Mouse (Mus musculus) embryonic facial prominence, embryonic 12.5 days (tissue): ENCODE results near the gene Gpr19. TPM values are rescaled to one million over a fixed set of nuclear protein-coding genes. Genes with fewer than 3 reads are reported as not detected.

Experiments
- ATAC-seq: fragments of 200-750 bp; cut with Nextera tagmentation; 2 replicates; pipeline ENCODE4 v1.8.0; 2017; ENCODE audit not compliant: insufficient number of reproducible peaks, insufficient read depth, low FRiP score, low TSS enrichment
- H3K27ac ChIP-seq: fragments of 300-500 bp; sonication (generic); 2 replicates; pipeline ENCODE4 v1.5.1; 2016; ENCODE audit warnings: mild to moderate bottlenecking
- H3K27me3 ChIP-seq: fragments of 300-500 bp; sonication (generic); 2 replicates; pipeline ENCODE4 v1.6.1; 2016; ENCODE audit warnings: mild to moderate bottlenecking, moderate library complexity
- H3K36me3 ChIP-seq: fragments of 300-500 bp; sonication (generic); 2 replicates; pipeline ENCODE4 v1.6.1; 2016; ENCODE audit warnings: mild to moderate bottlenecking
- H3K4me1 ChIP-seq: fragments of 300-500 bp; sonication (generic); 2 replicates; pipeline ENCODE4 v1.6.1; 2016
- H3K4me2 ChIP-seq: fragments of 300-500 bp; sonication (generic); replicated peaks from 2 replicates; pipeline ENCODE4 v1.6.1; 2016; ENCODE audit warnings: mild to moderate bottlenecking, moderate library complexity
- H3K4me3 ChIP-seq: fragments of 300-500 bp; sonication (generic); 2 replicates; pipeline ENCODE4 v1.5.1; 2016; ENCODE audit warnings: mild to moderate bottlenecking
- H3K9ac ChIP-seq: fragments of 300-500 bp; sonication (generic); 2 replicates; pipeline ENCODE4 v1.6.1; 2016; ENCODE audit warnings: mild to moderate bottlenecking, moderate library complexity
- H3K9me3 ChIP-seq: fragments of 300-500 bp; sonication (generic); 2 replicates; pipeline ENCODE4 v1.6.1; 2016; ENCODE audit warnings: mild to moderate bottlenecking, moderate library complexity
- WGBS: fragments of 180-500 bp; shearing (Covaris S2); methylation state at CpG from one replicate; pipeline ENCODE4 v1.1.7; 2016; 5-methylcytosine and 5-hydroxymethylcytosine counted together
- polyA plus RNA-seq: library from polyadenylated mRNA; unstranded; fragments of >200 nt; fragmentation: Nextera tagmentation; extraction: Ambion mirVana; gene quantifications from 2 replicates; pipeline ENCODE4 v1.2.1, GENCODE M21; 2016

Gpr19 gene
- 10.1 and 14.6 TPM in 2 replicates for polyA plus RNA-seq

- peak within 1 kb of the TSS; percentile 83 for H3K9ac ChIP-seq
- peaks cover 2% of the 10 kb centered on the region; the same call in 1 of the 2 replicates for H3K4me1 ChIP-seq
- peak; percentile 87 for ATAC-seq
- H3K4me3 ChIP-seq: peak within 1 kb of the TSS; percentile 60
- H3K27me3 ChIP-seq: no peaks in the 10 kb centered on the region
- H3K36me3 ChIP-seq: no peaks in the 10 kb centered on the region
- peak within 1 kb of the TSS; percentile 100 for H3K27ac ChIP-seq
- no peaks in the 10 kb centered on the region for H3K9me3 ChIP-seq
- under 1% methylated on average over 51 of the region's 51 CpGs for WGBS
- peak within 1 kb of the TSS; percentile 72 for H3K4me2 ChIP-seq
These were observed at the start of gene Gpr19 for GRCm38 (mm10) chr6:134898095-134898965. TSS of gene Gpr19 (minus strand) at chr6:134898578.

DNA sequence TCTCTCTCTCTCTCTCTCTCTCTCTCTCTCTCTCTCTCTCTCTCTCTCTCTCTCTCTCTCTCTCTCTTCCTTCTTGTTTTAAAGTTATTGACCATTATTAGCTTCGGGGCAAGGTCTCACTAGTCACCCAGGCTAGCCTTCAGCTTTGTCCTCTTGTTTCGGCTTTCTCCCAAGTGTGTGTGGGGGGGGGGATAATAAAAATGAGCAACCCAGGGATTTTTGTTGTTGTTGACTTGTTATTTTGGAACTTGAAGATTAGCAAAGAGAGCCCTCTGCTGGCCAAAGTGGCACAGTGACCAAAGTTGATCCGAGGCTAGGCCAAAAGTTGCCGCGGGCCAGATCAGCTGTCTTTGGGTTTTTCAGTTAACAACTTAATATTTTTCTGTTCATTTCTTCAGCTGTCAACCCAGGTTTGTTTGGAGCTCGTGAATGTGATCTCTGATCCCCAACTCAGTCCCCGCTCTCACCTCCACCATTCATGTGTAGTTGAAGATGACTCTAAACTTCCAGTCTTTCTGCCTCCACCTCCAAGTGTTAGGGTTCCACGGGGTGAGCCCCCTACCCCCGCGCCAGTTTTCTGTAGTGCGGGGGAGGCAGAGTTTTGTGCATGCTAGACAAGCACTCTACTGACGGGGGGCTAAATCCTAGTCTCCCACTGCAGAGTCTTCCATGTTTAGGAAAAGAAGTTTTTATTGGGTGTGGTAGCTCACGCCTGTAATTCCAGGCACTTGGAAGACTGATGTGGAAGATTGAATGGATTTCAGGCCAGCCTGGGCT is 49.1 kb upstream of the Gpr19 start:
- WGBS: 50% methylated on average over 13 of the region's 13 CpGs
- H3K9ac ChIP-seq: no peak overlapping the region
- ATAC-seq: no peak

DNA sequence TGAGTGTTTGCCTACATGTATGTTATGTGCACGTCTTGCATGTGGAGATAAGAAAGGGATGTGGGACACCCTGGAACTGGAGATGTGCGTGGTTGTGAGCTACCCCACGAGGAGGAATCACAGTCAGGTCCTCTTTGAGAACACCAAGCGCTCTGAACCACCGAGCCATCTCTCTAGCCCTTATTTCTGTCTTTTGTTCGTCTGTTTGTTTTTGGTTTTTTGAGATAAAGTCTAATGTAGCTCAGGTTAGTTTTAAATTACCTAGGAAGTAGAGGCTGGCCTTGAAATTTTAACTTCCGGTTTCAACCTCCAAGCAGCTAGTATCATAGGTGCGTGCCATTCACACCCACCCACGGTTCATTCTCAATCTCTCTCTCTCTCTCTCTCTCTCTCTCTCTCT is 48.5 kb upstream of the Gpr19 start:
- Histone ChIP-seq H3K9ac (no peak overlapping the region), H3K27ac (no peak overlapping the region), H3K36me3 (peaks cover 2% of the 10 kb centered on the region; the same call in 1 of the 2 replicates), H3K4me1 (no peaks in the 10 kb centered on the region), H3K9me3 (no peaks in the 10 kb centered on the region), H3K4me3 (no peak overlapping the region), H3K27me3 (no peaks in the 10 kb centered on the region), H3K4me2 (no peak overlapping the region)
- no peak for ATAC-seq
- WGBS: 87% methylated on average over 9 of the region's 9 CpGs

More for the DNA sequence above, 49.1 kb upstream of the Gpr19 start:
- no peaks in the 10 kb centered on the region for H3K4me1 ChIP-seq
- H3K4me3 ChIP-seq: no peak overlapping the region
- H3K27me3 ChIP-seq: no peaks in the 10 kb centered on the region
- no peak overlapping the region for H3K27ac ChIP-seq
- no peaks in the 10 kb centered on the region for H3K9me3 ChIP-seq
- H3K4me2 ChIP-seq: no peak overlapping the region
- H3K36me3 ChIP-seq: no peaks in the 10 kb centered on the region

GRCm38 (mm10) chr6:134946054-134946453 is 47.7 kb upstream of the Gpr19 start:
- WGBS: 78% methylated on average over 6 of the region's 6 CpGs
- H3K27ac ChIP-seq: no peak overlapping the region
- ATAC-seq: no peak

GRCm38 (mm10) chr6:134943759-134944407 is 45.5 kb upstream of the Gpr19 start:
- Histone ChIP-seq H3K27me3 (no peaks in the 10 kb centered on the region), H3K9ac (no peak overlapping the region), H3K27ac (no peak overlapping the region), H3K4me2 (no peak overlapping the region), H3K36me3 (peaks cover 11% of the 10 kb centered on the region), H3K4me3 (no peak overlapping the region), H3K9me3 (no peaks in the 10 kb centered on the region), H3K4me1 (no peaks in the 10 kb centered on the region)
- WGBS: 61% methylated on average over 13 of the region's 13 CpGs
- no peak for ATAC-seq

More at GRCm38 (mm10) chr6:134946054-134946453, 47.7 kb upstream of the Gpr19 start:
- Histone ChIP-seq H3K4me2 (no peak overlapping the region), H3K36me3 (peaks cover 10% of the 10 kb centered on the region), H3K4me3 (no peak overlapping the region), H3K4me1 (no peaks in the 10 kb centered on the region), H3K9me3 (no peaks in the 10 kb centered on the region), H3K9ac (no peak overlapping the region), H3K27me3 (no peaks in the 10 kb centered on the region)

DNA sequence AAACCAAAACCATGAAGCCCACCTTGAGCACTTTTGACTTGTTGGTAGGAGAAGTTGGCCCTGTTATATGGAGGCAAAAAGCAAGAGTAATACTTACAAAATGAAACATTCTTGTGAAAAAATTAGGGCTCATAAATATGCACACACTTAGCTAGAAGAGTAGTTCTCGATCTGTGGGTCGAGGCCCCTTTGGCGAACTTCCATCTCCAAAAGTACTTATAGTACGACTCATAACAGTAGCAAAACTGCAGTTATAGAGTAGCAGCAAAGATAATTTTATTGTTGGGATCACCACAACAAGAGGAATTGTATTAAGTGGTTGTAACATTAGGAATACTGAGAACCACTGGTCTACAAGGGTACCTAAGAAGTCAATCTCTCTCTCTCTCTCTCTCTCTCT is 41.4 kb upstream of the Gpr19 start:
- no peaks in the 10 kb centered on the region for H3K27me3 ChIP-seq
- H3K4me3 ChIP-seq: no peak overlapping the region
- no peak overlapping the region for H3K27ac ChIP-seq
- WGBS: 91% methylated on average over 4 of the region's 4 CpGs
- no peak for ATAC-seq
- no peak overlapping the region for H3K9ac ChIP-seq
- H3K4me1 ChIP-seq: no peaks in the 10 kb centered on the region
- H3K4me2 ChIP-seq: no peak overlapping the region
- no peaks in the 10 kb centered on the region for H3K9me3 ChIP-seq
- H3K36me3 ChIP-seq: peaks cover 11% of the 10 kb centered on the region

GRCm38 (mm10) chr6:134934305-134934704 is 35.9 kb upstream of the Gpr19 start:
- no peak overlapping the region for H3K4me2 ChIP-seq
- 92% methylated on average over 5 of the region's 5 CpGs for WGBS
- H3K9me3 ChIP-seq: no peaks in the 10 kb centered on the region
- H3K4me3 ChIP-seq: no peak overlapping the region
- no peaks in the 10 kb centered on the region for H3K36me3 ChIP-seq
- no peak overlapping the region for H3K9ac ChIP-seq
- ATAC-seq: no peak
- H3K4me1 ChIP-seq: peaks cover 21% of the 10 kb centered on the region; the same call in 1 of the 2 replicates
- no peak overlapping the region for H3K27ac ChIP-seq
- H3K27me3 ChIP-seq: no peaks in the 10 kb centered on the region

DNA sequence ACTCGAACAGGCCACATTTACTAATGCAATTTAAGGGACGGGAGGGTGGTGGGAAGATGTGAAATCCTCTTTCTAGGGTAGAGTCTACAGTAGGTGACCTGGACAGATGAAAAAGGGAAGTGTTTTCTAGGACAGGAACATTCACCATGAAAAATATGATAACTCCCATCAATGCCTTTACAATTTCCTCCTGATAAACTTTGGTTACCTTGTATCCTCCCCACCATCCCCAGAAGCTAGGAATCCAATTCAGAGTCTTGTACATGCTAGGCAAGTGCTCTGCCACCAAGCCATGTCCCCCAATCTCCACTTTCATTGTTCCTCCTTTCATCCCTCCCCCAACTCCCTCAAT is 34.8 kb upstream of the Gpr19 start:
- H3K9ac ChIP-seq: no peak overlapping the region
- no peaks in the 10 kb centered on the region for H3K27me3 ChIP-seq
- no peak overlapping the region for H3K4me2 ChIP-seq
- no peak overlapping the region for H3K27ac ChIP-seq
- peaks cover 22% of the 10 kb centered on the region; the same call in 1 of the 2 replicates for H3K4me1 ChIP-seq
- H3K9me3 ChIP-seq: no peaks in the 10 kb centered on the region
- ATAC-seq: no peak
- H3K36me3 ChIP-seq: no peaks in the 10 kb centered on the region
- 59% methylated on average over 2 of the region's 2 CpGs for WGBS
- H3K4me3 ChIP-seq: no peak overlapping the region

GRCm38 (mm10) chr6:134932486-134933206 is 34.3 kb upstream of the Gpr19 start:
- H3K36me3 ChIP-seq: no peaks in the 10 kb centered on the region
- H3K4me2 ChIP-seq: no peak overlapping the region
- no peak overlapping the region for H3K27ac ChIP-seq
- H3K9ac ChIP-seq: no peak overlapping the region
- no peak for ATAC-seq
- H3K27me3 ChIP-seq: no peaks in the 10 kb centered on the region
- H3K4me3 ChIP-seq: no peak overlapping the region
- peaks cover 25% of the 10 kb centered on the region; the same call in 1 of the 2 replicates for H3K4me1 ChIP-seq
- H3K9me3 ChIP-seq: no peaks in the 10 kb centered on the region
- 67% methylated on average over 12 of the region's 12 CpGs for WGBS

DNA sequence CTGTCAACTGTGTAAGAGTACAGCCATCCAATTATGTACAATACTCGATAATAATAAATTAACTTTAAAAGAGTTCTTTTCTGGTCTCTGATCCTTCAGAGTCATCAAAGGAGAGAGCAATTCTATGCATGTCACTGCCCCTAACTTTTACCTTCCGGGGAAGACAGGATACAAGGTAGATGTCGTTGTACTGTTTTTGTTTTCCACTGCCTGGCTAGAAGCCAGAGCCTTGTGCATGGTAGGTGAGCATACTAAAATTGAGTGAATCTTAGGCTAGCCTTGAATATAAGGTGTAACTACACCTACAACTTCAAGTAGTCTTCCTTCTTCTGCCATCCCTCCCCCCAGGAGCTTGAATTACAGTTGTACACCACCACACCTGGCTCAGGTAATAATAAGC is 32.8 kb upstream of the Gpr19 start:
- Histone ChIP-seq H3K27ac (no peak overlapping the region), H3K27me3 (no peaks in the 10 kb centered on the region), H3K4me1 (peaks cover 30% of the 10 kb centered on the region; the same call in 1 of the 2 replicates), H3K9ac (no peak overlapping the region; the same call in 1 of the 2 replicates), H3K36me3 (no peaks in the 10 kb centered on the region), H3K9me3 (no peaks in the 10 kb centered on the region), H3K4me2 (no peak overlapping the region; the same call in 1 of the 2 replicates), H3K4me3 (no peak overlapping the region)
- no peak for ATAC-seq
- 85% methylated on average over 3 of the region's 3 CpGs for WGBS

- peak overlapping the region; percentile 89 for H3K4me2 ChIP-seq
- H3K4me3 ChIP-seq: peak overlapping the region; percentile 53
- no peaks in the 10 kb centered on the region for H3K27me3 ChIP-seq
- WGBS: 86% methylated on average over 7 of the region's 7 CpGs
- no peaks in the 10 kb centered on the region for H3K9me3 ChIP-seq
- no peaks in the 10 kb centered on the region for H3K36me3 ChIP-seq
- H3K4me1 ChIP-seq: peaks cover 30% of the 10 kb centered on the region; the same call in 1 of the 2 replicates
- ATAC-seq: no peak
- no peak overlapping the region for H3K9ac ChIP-seq
- H3K27ac ChIP-seq: no peak overlapping the region
These were observed 32.0 kb upstream of the Gpr19 start for GRCm38 (mm10) chr6:134930383-134930782.
